Mouse (Mus musculus): ENCODE results near the gene Ap1g1.
A peak's percentile ranks its signal among the peaks of the same experiment; 100 is the strongest.
"Not testable (repeated sequence)": the region's sequence is repeated elsewhere in the genome, so short reads cannot be mapped to it uniquely, and the experiment has no call there.

The Ap1g1 gene

DNA sequence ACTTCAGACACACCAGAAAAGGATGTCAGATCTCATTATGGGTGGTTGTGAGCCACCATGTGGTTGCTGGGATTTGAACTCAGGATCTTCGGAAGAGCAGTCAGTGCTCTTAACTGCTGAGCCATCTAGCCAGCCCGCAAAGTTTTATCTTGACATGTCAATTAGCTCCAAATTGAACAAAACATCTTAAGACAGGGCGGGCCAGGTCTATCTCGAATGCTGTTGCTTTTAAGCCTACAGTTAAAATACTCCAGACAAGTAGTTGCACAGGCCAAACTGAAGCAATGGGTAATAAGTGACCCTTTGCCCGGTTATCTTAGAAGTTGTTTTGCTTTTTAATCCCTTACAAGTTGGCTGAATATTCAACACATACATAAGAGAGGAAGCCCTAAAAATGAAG, 88.3 kb downstream of the Ap1g1 start:
- no peak for DNase-seq (ENCODE audit: low spot score)

- DNase-seq (ENCODE audit: low spot score) = peak; percentile 97
These were observed 89.8 kb downstream of the Ap1g1 start, which contains the start of gene Phlpp2 for GRCm38 (mm10) chr8:109868003-109868679. Gene Phlpp2, plus strand, starts transcription at chr8:109868542.

DNA sequence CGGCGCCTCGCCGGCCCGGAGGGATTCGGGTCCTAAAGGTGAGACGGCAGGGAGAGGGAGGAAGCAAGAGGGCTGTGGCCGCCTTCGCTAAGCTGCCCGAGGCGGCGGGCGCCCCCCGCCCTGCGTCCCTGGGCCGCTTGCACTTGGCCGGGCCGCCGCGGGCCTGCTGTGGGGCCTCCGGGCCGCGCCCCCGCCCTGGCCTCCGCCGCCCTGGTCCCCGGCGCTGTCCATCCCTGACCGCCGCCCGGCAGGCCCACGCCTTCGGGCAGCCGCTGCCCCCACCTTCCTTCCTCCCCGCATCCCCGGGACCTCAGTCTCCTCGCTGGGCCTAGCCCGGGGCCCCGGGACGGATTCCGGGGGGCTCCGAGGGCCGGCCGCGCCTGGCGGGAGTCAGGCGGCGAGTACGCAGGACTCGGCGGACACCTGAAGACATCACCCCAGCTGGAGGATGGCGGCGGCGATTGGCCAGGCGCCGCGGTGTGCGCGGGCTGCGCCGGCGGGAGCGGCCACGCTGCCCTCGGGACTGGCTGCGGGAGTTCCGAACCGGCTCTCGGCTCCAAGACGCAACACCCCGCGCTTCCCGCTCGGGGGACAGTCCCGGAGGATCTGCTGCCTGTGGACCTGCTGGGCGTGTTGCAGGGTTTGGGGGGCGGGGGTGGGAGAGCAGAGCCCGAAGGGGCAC, 90.5 kb downstream of the Ap1g1 start:
- DNase-seq (ENCODE audit: low spot score) = peak; percentile 77

GRCm38 (mm10) chr8:109871056-109871455, 92.7 kb downstream of the Ap1g1 start:
- no peak for DNase-seq (ENCODE audit: low spot score)

DNA sequence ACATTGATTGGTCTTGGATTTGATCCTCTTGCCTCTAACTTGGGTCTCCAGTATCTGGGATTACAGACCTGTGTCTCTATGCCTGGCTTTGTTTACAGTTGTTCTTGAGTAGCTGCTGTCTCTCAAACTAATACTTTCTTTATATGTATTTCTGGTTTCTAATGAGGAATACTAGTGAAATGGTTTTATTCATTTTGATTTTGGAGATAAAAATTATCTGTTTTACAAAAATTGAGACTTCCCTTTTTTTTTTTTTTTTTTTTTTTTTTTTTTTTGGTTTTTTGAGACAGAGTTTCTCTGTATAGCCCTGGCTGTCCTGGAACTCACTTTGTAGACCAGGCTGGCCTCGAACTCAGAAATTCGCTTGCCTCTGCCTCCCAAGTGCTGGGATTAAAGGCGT, 95.4 kb downstream of the Ap1g1 start:
- DNase-seq (ENCODE audit: low spot score) = not testable (repeated sequence)

- no peak for DNase-seq (ENCODE audit: low spot score)
These were observed 101.8 kb downstream of the Ap1g1 start for GRCm38 (mm10) chr8:109880012-109880662.

DNA sequence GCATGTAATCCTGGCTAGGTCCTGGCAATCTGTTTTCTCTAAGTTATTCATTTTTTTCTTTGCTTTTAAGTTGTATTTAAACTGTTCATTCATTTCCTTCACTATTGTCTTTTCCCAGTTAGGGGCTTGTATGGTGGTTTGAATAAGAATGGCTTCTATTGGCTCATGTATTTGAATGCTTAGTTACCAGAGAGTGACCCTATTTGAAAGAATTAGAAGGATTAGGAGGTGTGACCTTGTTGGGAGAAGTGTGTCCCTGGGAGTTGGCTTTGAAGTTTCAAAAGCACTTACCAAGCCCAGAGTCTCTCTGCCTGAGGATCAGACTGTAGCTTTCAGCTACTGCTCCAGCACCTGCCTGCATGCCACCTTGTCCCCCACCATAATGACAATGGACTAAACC, 106.9 kb downstream of the Ap1g1 start:
- DNase-seq (ENCODE audit: low spot score) = no peak

- DNase-seq (ENCODE audit: low spot score) = no peak
These were observed 110.9 kb downstream of the Ap1g1 start for GRCm38 (mm10) chr8:109889211-109889610.

DNA sequence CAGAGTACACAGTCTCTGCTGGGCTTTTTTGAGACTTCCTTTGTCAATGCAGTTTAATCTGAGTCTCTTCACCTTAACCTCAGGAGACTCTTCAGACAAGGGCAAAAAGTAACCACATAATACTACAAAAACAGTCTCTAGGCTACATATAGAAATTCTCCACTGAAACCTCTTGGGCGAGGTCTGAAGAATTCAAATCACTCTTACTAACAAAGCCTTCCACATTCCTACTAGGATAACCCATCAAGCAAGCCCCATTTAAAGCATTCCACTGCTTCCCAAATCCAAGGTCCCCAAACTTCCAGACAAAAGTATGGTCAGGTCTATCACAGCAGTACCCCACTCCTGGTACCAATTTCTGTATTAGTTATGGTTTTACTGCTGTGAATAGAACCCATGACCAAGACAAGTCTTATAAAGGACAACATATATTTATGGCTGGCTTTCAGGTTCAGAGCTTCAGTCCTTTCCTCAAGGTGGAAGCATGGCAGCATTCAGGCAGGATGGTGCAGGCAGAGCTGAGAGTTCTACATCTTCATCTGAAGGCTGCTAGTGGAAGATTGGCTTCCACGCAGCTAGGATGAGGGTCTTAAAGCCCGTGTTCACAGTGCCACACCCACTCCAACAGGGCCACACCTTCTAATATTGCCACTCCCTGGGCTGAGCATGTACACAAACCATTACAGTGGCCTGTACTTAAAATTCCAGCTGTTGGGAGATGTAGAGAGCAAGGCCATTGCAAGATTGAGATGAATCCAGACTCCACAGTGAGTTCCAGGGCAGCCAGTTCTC, 112.6 kb downstream of the Ap1g1 start:
- no peak for DNase-seq (ENCODE audit: low spot score)

- DNase-seq (ENCODE audit: low spot score) = no peak
These were observed 116.3 kb downstream of the Ap1g1 start for GRCm38 (mm10) chr8:109894636-109895035.

DNA sequence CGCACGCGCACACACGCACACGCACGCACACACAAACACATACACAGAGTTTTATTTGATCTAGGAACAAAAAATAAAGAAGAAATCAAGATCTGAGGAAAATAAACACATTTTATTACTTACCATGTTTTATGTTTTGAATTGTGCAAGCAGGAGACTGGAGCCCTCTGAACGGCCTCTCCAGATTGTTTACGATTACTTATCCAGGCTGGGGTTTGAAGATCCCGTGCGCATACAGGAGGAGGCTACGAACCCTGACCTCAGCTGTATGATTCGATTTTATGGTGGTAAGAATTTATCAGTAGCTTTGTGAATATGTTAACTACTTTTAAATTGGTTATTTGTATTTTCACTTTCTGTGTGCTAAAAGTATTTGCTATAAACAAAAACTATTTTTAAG, 117.0 kb downstream of the Ap1g1 start:
- no peak for DNase-seq (ENCODE audit: low spot score)

- no peak for DNase-seq (ENCODE audit: low spot score)
These were observed 124.0 kb downstream of the Ap1g1 start for GRCm38 (mm10) chr8:109902379-109902778.

DNA sequence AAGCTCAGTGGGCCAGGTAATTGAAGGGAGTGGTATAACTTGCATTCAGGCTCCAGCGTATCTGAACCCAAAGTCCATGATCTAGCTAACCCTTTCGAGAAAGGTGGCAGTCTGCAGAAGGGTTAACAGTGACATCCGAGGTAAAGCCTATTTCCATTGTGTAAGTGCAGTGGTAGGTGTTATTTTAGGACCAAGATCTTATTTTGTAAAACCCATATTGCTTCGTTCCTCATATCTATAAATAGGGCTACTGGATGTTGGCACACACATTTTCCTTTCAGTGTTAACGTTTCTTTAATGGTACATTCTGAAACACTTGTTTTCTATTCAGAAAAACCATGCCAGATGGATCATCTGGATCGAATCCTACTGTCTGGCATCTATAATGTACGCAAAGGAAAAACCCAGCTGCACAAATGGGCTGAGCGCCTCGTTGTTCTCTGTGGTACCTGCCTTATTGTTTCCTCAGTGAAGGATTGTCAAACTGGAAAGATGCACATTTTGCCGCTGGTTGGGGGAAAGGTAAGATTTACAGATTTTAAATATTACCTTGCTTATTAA, 125.6 kb downstream of the Ap1g1 start:
- no peak for DNase-seq (ENCODE audit: low spot score)

GRCm38 (mm10) chr8:109904928-109905668, 126.7 kb downstream of the Ap1g1 start:
- DNase-seq (ENCODE audit: low spot score) = no peak

DNA sequence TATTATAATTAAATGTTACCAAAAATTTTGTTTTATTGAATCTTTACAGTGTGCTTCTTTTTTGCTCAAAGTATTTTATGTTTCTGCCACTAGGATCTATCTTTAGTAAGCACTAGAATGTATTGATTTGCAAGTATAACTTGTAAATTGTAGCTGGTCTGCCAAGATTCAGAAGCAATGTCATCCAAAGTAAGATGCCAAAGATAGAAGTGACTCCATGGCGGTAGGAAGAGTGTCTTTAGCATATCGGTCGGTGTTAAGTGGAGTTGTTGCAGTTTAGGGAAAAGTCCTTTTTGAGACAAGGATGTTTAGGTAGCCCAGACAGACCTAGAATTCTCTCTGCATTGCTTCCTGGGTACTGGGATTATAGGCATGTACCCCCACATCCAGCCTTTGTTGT, 128.6 kb downstream of the Ap1g1 start:
- no peak for DNase-seq (ENCODE audit: low spot score)

DNA sequence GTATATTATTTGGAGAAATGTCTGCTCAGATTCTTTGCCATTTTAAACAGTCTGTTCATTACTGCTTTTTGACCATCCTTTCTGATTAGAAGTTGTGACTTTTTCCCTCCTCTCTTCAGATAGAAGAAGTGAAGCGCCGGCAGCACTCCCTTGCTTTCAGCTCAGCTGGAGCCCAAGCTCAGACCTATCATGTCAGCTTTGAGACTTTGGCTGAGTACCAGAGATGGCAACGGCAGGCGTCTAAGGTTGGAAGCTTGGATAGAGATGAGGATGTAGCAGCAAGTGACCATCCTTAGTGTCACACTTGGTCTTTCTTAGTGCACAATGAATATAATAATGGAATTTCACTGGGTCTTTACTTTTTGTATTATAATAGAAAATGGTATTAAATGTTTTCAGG, 129.0 kb downstream of the Ap1g1 start:
- DNase-seq (ENCODE audit: low spot score) = no peak

All from MN1 (cell line).